Mouse (Mus musculus) heart, adult 9 months (tissue): ENCODE data around the gene Srgap1.

Experiments
- DNase-seq, 2 experiments: peaks; one replicate each; pipeline ENCODE4 v3.0.0; 2022; ENCODE audit warnings: low spot score in 2 of 2

Gene Srgap1

DNA sequence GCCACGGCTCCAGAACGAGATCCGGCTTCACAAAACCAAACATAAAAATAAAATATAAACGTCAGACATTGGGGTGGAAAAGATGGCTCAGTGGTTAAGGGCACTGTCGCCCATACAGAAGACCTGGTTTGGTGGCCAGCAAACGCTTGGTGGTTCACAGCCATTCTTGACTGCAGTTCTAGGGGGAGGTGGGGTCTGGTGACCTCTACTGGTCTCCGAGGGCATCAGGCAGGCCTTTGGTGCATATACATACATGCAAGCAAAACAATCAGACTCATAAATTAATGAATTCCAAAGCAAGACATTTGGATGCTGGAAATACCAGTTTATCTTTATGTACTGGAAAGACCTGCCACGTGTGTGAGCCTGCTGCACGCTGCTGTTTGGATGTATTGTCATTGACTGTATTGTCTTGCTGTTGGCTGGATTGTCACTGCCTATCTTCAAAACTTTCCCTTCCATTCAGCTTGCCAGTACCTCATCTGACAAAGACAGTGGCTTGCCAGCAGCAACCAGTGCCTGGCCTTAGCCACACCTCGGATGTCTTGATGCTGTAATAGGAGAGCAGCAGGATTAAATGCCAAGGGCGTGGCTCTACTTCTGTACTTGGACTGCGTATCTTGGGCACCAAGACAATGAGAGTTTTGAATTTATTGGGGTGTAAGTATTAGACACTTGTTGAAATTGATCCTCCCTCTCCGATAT lies 282.5 kb downstream of the Srgap1 start:
- no peak for DNase-seq

DNA sequence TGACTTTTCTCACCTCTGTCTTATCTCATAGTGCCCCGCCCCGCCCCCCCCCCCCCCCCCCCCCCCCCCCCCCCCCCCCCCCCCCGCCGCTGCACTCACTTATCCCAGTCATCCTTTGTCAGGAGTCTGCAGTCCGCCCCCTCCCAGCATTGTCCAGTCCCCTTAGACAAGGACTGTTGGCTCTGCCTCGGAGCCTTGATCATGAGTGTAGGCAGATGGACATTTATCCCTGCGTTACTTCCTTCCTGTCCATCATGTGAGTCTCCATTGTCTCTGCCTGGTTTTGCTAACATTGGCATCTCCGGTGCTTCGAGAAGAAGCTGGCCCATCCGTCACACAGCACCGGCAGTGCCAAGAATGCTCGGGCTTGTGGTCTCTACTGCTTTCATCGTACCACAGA lies 283.9 kb downstream of the Srgap1 start:
- no peak for DNase-seq

DNA sequence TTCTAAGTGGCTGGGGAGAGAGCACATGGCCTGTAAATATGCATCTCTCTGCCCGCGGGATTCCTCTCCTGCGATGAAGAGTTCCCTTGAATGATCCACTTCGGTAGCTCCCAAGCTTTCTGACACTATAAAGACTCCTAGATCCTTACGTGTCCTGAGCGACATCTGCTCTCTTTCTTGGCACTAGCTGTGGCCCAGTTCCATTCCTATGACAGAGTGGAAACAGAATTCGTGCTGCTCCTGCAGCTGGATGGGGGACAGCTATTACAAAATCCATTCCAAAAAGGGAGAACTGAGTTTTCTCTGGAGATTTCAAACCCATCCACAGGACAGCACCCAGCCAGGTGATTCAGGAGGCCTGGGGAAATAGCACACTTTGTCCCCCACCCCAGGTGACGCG lies 285.0 kb downstream of the Srgap1 start:
- no peak for DNase-seq

DNA sequence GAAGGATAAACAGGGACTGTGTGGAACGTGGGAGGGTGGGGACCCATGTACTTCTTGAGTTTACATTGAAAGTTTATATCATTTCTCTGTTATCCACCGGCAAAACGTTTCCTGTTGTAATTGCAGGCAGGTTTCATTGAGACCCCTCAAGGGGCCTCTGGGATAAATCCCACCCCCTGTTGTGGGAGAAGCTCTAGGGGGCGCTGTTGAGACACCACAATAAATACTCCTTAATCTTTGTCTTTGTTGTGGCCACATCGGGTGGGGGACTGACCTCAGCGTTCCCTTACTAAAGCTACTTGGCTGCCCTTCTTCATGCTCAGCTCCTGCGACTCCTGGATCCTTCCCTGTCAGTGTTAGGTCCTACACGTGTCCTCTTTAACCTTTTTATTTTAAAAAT lies 288.0 kb downstream of the Srgap1 start:
- no peak for DNase-seq

DNA sequence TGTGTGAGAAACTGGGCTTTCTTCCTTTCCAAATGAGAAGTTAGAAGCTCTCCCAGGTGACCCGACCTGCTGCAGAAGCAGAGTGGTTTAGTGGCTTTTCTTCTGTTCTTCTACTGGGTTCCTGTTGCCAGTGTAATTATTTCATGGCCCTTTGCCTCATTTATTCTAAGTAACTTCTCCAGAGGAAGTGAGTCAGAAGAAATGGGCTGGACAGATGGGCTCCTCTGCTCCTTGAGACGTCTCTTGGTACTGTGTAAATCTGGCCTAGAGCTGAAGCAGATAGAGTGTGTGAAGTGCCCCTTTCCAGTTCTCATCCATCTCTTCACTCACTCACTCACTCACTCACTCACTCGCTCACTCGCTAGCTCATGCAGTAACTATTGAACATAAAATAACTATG lies 290.4 kb downstream of the Srgap1 start:
- DNase-seq: no peak

DNA sequence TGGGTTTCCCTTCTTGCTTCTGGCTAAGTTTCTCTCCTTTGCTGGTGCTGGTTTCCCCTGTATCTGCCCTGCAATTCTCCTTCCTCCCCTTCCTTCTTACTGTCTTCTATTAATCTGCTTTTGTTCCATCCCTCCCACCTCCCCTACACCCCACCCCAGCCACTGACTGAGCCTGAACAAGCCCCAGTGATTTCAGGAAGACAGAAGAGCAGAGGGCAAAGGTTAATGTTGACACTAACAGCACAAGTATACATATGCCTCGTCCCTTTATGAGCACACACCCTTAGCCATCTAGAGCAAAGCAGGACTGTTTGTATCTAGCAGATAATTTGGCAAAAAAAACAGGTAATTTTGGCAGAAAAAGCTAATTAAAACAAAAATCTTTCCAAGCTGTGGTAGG lies 291.3 kb downstream of the Srgap1 start:
- DNase-seq: no peak

DNA sequence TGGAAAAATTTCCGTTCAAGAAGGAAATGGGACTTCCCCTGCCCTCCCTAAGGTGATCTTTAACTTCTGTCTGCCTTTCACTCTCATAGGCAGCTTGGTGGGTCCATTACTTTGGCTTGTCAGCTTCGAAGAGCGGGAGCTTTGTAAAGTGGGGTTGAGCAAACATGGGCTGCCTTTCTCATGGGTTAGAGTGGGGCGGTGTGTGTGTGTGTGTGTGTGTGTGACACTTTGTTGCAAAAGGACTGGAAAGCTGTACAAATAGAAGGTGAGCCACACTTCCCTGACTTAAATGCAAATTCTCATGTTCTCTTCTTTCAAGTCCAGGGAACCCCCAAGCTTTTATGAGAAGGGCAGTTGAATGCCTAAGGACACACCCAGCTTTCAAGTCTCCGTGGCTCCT lies 292.9 kb downstream of the Srgap1 start:
- DNase-seq: no peak

DNA sequence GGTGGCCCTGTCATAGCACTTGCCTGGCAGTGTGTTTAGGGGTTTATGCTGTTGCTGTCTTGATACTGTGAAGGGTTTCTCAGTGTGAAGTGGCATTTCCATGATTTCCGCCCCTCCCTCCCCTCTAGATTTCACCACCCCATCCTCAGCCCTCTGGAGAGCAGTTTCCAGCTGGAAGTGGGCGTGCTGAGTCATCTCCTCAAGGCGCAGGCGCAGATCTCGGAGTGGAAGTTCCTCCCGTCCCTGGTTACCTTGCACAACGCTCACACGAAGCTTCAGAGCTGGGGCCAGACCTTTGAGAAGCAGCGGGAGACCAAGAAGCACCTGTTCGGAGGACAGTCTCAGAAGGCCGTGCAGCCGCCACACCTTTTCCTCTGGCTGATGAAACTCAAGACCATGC lies 296.9 kb downstream of the Srgap1 start:
- no peak for DNase-seq

DNA sequence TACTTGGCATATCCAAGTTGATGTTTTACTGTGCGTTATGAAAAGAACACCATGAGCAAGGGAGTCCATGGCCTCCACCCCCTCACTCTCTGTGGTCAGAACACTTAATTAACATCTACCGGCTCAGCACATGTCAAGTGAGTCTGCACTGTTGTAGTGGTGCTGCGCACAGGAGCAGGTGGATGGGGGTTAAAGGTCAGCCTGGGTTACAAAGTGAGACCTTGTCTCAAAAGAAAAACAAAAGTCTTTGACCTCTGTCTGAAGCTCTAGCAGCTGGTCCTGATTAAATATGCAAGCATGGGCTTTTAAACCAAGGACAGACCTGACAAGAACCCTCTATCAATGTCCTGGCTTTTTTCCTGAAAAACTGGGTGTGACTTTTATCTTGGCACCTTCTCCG lies 304.8 kb downstream of the Srgap1 start:
- DNase-seq: no peak

DNA sequence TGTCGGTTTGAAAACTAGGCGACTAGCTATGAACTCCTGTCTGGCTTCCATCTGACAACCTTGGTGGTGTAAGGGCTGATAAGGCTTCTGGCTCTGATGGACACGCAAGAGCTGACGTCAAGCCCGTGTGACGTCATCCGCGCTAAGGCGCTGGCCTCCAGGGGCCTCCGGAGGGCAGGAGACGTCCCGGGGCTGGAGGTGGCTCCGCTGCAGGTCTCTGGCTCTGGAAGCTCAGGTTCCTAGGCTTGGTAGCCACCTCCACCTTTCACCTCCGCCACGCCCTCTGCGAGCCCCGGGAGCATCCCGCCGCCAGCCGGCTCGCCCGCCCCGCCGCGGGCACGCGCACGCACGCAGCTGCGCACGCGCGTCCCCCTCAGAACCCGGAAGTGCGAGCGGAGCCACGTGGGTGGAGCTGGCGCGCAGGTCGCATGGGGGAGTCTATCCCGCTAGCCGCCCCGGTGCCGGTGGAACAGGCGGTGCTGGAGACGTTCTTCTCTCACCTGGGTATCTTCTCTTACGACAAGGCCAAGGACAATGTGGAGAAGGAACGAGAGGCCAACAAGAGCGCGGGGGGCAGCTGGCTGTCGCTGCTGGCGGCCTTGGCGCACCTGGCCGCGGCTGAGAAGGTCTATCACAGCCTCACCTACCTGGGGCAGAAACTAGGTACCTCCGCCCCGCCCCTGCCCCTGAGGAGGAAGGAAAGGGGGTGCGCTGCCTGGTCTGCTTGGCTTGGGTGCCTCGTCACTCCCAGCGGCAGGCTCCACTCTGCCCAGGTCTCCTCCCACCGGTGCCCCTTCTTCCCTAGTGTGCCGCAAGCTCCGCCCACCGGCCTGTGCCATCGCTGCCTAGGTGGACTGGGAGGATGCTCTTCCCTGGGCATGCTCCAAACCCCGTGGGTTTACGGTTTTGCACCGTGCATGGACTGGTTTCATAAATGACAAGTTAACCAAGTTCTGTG lies 307.3 kb downstream of the Srgap1 start, which contains the start of gene BC048403:
Gene BC048403 (plus strand): TSS at position 390 of the 958 bp plus-strand sequence.
- peak; percentile 86 to 87 for DNase-seq

DNA sequence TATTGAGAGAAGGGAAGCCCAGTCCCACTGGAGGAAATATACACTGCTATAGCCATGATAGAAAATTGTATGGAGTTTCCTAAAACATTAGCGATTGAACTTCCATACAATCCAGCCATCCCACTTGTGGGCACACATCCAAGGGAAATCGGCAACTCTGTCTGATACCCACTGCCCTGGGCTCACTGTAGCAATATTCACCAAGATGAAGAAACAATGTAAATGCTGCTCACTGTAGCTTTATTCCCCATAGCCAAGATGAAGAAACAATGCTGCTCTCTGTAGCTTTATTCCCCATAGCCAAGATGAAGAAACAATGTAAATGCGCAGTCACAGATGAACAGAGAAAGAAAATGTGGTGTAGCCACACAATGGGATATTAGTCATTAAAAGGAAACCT lies 309.9 kb downstream of the Srgap1 start:
- DNase-seq: no peak

DNA sequence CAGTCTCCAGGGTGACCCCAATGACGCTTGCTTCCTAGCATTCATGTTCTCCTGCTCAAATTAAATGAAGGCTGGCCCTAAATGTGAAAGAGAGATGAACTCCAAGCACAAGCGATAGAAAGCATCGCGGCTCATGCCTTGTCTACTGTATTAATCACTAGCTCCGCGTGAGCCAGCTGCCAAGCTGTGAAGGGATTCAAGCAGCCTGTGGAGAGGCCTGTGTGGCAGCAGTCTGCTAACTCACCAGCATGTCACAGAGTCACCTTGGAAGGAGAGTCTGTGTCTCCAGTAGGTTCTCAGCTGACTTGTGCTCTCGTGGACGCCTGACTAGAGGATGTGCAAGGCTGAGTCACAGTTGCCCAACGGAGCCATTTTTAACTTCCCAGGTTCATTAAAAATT lies 314.6 kb downstream of the Srgap1 start:
- DNase-seq: no peak

DNA sequence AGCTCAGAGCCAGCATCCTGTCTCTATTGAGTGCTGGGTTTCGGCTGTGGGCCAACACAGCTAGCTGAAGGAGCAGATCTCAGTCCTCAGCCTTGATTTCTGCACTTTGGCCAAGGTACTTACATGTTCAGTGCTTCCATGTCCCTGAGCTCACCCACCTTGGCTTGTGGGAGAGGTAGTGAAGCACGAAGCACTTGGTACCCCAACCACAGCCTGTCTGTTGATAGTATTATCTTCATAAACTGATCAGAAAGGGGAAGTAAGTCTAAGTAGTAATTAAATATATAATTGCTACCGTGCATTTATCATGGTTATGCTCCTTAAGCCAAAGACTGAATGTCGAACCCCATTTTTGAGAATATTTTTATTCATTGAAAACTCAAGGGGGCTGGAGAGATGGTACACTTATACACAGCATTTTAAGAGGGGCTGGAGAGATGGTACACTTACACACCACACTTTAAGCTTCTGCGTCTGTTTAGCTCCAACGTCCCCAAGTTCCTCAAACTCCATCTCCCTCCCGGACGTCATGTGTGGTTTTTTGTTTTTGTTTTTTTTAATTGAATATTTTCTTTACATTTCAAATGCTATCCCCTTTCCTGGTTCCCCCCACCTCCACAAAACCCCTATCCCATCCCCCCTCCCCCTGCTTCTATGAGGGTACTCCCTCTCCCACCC lies 315.9 kb downstream of the Srgap1 start:
- DNase-seq: no peak
